Mouse (Mus musculus): ENCODE data around the gene Morc2a.

GRCm38 (mm10) chr11:3704404-3704803 lies 55.4 kb downstream of the Morc2a start:
- TF ChIP-seq MAX (IDR thresholded peaks at IDR 0.05; ENCODE audit: low read depth) (no peak), TCF12 (IDR thresholded peaks at IDR 0.05; ENCODE audit: insufficient read depth, poor library complexity, severe bottlenecking) (no peak), POLR2A (IDR thresholded peaks at IDR 0.05; ENCODE audit: insufficient read length, low read depth) (no peak), MYOG (IDR thresholded peaks at IDR 0.05; ENCODE audit: control insufficient read depth in 1 of 3, insufficient read depth in 1 of 3, insufficient read length in 2 of 3, low read depth in 2 of 3) (no peak), USF1 (IDR thresholded peaks at IDR 0.05; ENCODE audit: low read depth) (no peak), MYOD1 (IDR thresholded peaks at IDR 0.05; ENCODE audit: control insufficient read depth in 1 of 3, insufficient read length in 2 of 3, low read depth in 2 of 3) (no peak), POLR2AphosphoS2 (IDR thresholded peaks at IDR 0.05; ENCODE audit: insufficient read length, low read depth) (no peak), TCF3 (IDR thresholded peaks at IDR 0.05; ENCODE audit: insufficient read length, low read depth) (no peak)

Measured in myocyte (in vitro differentiated cells).